Mouse (Mus musculus) lung, embryonic 14.5 days (tissue): ENCODE measurements around the gene Wfdc5. TPM values are rescaled to one million over a fixed set of nuclear protein-coding genes. Genes with fewer than 3 reads are reported as not detected.

Experiments used
- ATAC-seq: fragments of 200-750 bp; cut with Nextera tagmentation; 2 replicates; pipeline ENCODE4 v1.8.0; 2017; ENCODE audit warnings: mild to moderate bottlenecking, moderate TSS enrichment, moderate library complexity; ENCODE audit not compliant: insufficient read depth
- DNase-seq: peaks from one replicate; pipeline ENCODE4 v3.0.0-alpha.2; 2015
- H3K27ac ChIP-seq: fragments of 300-500 bp; sonication (generic); 2 replicates; pipeline ENCODE4 v1.5.1; 2014; ENCODE audit warnings: low read depth, mild to moderate bottlenecking, moderate library complexity
- H3K27me3 ChIP-seq: fragments of 300-500 bp; sonication (generic); 2 replicates; pipeline ENCODE4 v1.6.1; 2014; ENCODE audit warnings: low read length, control low read depth; ENCODE audit not compliant: insufficient read depth
- H3K36me3 ChIP-seq: fragments of 300-500 bp; sonication (generic); 2 replicates; pipeline ENCODE4 v1.6.1; 2014; ENCODE audit warnings: control low read depth; ENCODE audit not compliant: insufficient read depth
- H3K4me1 ChIP-seq: fragments of 300-500 bp; sonication (generic); 2 replicates; pipeline ENCODE4 v1.6.1; 2014; ENCODE audit warnings: antibody characterized with exemption, control low read depth; ENCODE audit not compliant: insufficient read depth
- H3K4me2 ChIP-seq: fragments of 300-500 bp; sonication (generic); 2 replicates; pipeline ENCODE4 v1.6.1; 2014; ENCODE audit warnings: mild to moderate bottlenecking
- H3K4me3 ChIP-seq: fragments of 300-500 bp; sonication (generic); 2 replicates; pipeline ENCODE4 v1.5.1; 2014; ENCODE audit warnings: low read depth, low read length
- H3K9ac ChIP-seq: fragments of 300-500 bp; sonication (generic); 2 replicates; pipeline ENCODE4 v1.6.1; 2014
- H3K9me3 ChIP-seq: fragments of 300-500 bp; sonication (generic); 2 replicates; pipeline ENCODE4 v1.6.1; 2016; ENCODE audit warnings: low read depth, low read length, control low read depth
- CTCF ChIP-seq: IDR thresholded peaks from 2 replicates; pipeline ENCODE4 v1.5.1; 2016; ENCODE audit warnings: antibody characterized with exemption, low read depth
- WGBS: fragments of 180-500 bp; shearing (Covaris S2); extraction: QIAGEN DNeasy Blood & Tissue Kit; methylation state at CpG from one replicate; pipeline ENCODE4 v1.1.7; 2014; 5-methylcytosine and 5-hydroxymethylcytosine counted together
- polyA plus RNA-seq: library from polyadenylated mRNA; unstranded; fragments of >200 nt; fragmentation: Nextera tagmentation; extraction: Ambion mirVana; gene quantifications from 2 replicates; pipeline ENCODE4 v1.2.1, GENCODE M21; 2014

Wfdc5 gene
- polyA plus RNA-seq, 1 experiment from 2014 or later = not detected

DNA sequence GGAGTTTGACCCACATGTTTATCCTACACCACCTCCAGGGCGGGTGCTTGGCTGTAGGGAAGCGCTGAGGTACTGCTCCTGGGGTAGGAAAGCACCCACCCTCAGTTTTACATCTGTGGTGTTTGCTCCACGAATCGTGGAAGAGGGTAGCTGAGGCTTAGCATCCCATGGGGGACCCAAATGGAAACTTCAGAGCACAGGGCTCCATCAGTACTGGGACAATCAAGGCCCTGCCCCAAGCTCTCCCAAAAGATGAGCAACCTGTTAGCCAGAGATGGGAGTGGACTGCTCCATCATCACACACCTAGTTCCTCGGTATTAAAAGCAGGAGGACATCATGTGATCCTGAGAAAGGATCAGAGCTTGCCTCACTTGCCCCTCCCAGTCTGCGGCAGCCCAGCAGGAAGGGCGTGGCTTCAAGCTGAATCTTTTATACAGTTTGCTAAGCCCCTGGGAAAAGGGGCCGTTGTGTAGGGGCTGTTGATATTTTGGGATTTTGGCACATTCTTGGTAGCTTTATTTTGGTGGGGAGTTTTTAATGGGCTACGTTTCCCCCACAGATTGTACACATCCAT, 1.7 kb upstream of the Wfdc5 start:
- Histone ChIP-seq H3K4me2 (no peak overlapping the region), H3K9ac (no peak overlapping the region), H3K36me3 (no peaks in the 10 kb centered on the region), H3K27me3 (no peaks in the 10 kb centered on the region), H3K4me3 (no peak overlapping the region), H3K4me1 (no peaks in the 10 kb centered on the region), H3K9me3 (no peaks in the 10 kb centered on the region), H3K27ac (no peak overlapping the region)
- DNase-seq (no peak), ATAC-seq (no peak)
- 37% methylated on average over 9 of the region's 9 CpGs for WGBS
- TF ChIP-seq CTCF = no peak

DNA sequence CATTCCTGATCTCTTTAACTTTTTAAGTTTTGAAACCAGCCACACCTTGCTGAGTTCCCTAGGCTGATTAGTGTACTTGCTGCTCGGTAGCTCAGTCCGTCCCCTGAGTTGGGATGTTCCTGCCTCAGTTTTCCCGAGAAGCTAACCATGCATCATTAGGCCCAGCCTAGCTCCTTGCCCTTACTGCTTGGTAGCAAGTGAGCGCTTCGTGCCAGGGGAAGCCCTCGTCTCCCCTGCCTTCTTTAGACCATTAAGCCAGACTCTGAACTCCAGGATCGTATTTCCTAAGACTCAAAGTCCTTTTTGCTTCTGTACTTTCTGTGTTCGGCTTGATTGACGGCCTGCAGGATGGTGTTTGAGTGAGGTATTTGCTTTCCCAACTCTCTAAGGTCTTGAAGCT, 798 bp upstream of the Wfdc5 start:
- no peak overlapping the region for H3K9ac ChIP-seq
- no peaks in the 10 kb centered on the region for H3K27me3 ChIP-seq
- H3K4me2 ChIP-seq = no peak overlapping the region
- no peak for TF ChIP-seq CTCF
- no peaks in the 10 kb centered on the region for H3K9me3 ChIP-seq
- DNase-seq (no peak), ATAC-seq (no peak)
- H3K36me3 ChIP-seq = no peaks in the 10 kb centered on the region
- WGBS = 57% methylated on average over 9 of the region's 9 CpGs
- H3K27ac ChIP-seq = no peak overlapping the region
- H3K4me1 ChIP-seq = no peaks in the 10 kb centered on the region
- no peak overlapping the region for H3K4me3 ChIP-seq

DNA sequence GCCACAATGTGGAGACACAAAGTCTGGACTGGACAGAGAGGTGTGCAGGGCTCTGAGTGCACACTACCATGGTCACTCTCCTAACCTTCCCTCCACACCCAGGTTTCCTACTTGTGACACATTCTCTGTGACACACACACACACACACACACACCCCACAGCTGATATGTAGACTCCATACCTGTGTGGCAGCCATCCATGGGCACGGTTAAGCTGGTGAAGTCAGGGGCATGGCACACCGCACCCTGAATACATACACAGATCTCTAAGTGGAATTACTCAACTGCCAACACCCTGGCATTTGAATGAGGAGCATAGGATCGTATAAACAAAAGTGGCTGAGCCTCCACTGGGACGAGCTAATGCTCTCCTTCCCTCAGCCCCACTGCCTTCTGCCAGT, 1.8 kb downstream of the Wfdc5 start:
- H3K36me3 ChIP-seq = no peaks in the 10 kb centered on the region
- H3K9ac ChIP-seq = no peak overlapping the region
- TF ChIP-seq CTCF = no peak
- WGBS = 64% methylated on average over 4 of the region's 4 CpGs
- ATAC-seq = no peak
- no peaks in the 10 kb centered on the region for H3K9me3 ChIP-seq
- H3K4me2 ChIP-seq = no peak overlapping the region
- no peak overlapping the region for H3K27ac ChIP-seq
- H3K4me1 ChIP-seq = no peaks in the 10 kb centered on the region
- no peak for DNase-seq
- H3K27me3 ChIP-seq = no peaks in the 10 kb centered on the region
- no peak overlapping the region for H3K4me3 ChIP-seq

DNA sequence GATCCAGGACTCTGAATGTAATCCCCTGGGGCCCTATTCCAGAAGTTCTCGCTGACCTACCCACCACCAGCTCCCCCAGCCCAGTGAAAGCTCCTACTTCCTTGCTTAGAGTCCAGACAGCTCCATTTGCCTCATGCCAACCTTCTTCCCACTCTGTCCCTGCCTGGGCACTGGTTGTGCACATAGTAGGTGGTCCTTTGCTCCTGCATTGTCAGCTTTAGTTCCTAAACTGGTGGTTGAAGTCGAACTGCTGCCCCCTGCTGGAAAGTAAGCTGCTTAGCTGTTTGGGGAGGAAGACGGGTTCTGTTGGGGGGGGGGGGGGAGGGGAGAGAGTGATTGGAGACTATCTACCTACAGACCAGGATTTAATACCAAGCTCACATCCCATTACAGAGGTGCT, 2.4 kb downstream of the Wfdc5 start:
- peak; percentile 57 for TF ChIP-seq CTCF
- 40% methylated on average over 3 of the region's 3 CpGs for WGBS
- H3K27me3 ChIP-seq = no peaks in the 10 kb centered on the region
- DNase-seq (peak; percentile 25), ATAC-seq (no peak)
- no peaks in the 10 kb centered on the region for H3K36me3 ChIP-seq
- H3K9me3 ChIP-seq = no peaks in the 10 kb centered on the region
- H3K4me2 ChIP-seq = no peak overlapping the region
- no peak overlapping the region for H3K4me3 ChIP-seq
- H3K9ac ChIP-seq = no peak overlapping the region
- H3K27ac ChIP-seq = no peak overlapping the region
- no peaks in the 10 kb centered on the region for H3K4me1 ChIP-seq

DNA sequence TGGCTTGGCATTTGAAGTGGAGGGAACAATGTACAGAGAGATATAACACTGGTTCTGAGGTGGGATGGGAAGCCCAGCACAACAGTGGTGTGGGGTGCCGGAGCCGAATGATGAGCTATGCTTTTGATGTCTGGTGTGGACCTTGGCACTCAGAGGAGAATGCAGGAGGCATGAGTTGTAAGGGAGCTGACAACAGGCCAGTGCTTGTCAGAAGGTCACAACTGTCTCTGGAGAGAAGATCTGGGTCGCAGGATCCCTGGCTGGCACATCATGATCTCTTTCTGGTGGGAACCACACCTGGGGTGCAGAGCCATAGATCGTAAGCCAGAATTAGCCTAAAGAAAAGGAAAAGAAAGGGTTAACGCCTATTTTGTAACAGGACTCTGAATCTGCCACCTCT, 4.7 kb downstream of the Wfdc5 start:
- H3K36me3 ChIP-seq = no peaks in the 10 kb centered on the region
- H3K4me3 ChIP-seq = no peak overlapping the region
- 82% methylated on average over 5 of the region's 5 CpGs for WGBS
- no peak overlapping the region for H3K4me2 ChIP-seq
- H3K27ac ChIP-seq = no peak overlapping the region
- H3K9ac ChIP-seq = no peak overlapping the region
- DNase-seq (no peak), ATAC-seq (no peak)
- 0 out of 2 replicates have a peak, but pooled peaks cover 3% of the 10 kb centered on the region for H3K27me3 ChIP-seq
- TF ChIP-seq CTCF = no peak
- no peaks in the 10 kb centered on the region for H3K9me3 ChIP-seq
- no peaks in the 10 kb centered on the region for H3K4me1 ChIP-seq

DNA sequence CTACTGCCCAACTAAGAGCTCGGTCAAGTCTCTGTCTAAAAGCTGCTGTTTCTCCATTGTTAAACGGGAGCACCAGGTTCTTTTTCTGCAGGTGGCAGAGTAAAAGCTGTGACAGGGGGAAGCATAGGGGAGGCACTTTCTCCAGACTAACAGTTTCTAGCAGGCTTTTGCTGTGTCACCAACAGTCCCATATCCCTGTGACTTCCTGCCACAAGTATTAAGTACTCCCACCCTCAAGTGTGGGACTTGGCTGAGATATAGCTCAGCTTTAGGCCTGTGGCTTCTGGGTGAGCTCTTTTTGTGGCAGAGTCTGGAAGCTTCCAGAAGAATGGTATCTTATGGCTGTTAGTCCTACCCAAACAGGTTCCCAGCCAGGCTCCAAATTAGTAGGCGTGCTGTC, 6.7 kb downstream of the Wfdc5 start:
- H3K27ac ChIP-seq = no peak overlapping the region
- H3K27me3 ChIP-seq = peaks cover 15% of the 10 kb centered on the region
- no peaks in the 10 kb centered on the region for H3K36me3 ChIP-seq
- WGBS = 74% methylated on average over 3 of the region's 3 CpGs
- ATAC-seq (no peak), DNase-seq (no peak)
- no peak overlapping the region for H3K4me2 ChIP-seq
- H3K9me3 ChIP-seq = no peaks in the 10 kb centered on the region
- no peak for TF ChIP-seq CTCF
- H3K4me3 ChIP-seq = no peak overlapping the region
- no peaks in the 10 kb centered on the region for H3K4me1 ChIP-seq
- H3K9ac ChIP-seq = no peak overlapping the region

DNA sequence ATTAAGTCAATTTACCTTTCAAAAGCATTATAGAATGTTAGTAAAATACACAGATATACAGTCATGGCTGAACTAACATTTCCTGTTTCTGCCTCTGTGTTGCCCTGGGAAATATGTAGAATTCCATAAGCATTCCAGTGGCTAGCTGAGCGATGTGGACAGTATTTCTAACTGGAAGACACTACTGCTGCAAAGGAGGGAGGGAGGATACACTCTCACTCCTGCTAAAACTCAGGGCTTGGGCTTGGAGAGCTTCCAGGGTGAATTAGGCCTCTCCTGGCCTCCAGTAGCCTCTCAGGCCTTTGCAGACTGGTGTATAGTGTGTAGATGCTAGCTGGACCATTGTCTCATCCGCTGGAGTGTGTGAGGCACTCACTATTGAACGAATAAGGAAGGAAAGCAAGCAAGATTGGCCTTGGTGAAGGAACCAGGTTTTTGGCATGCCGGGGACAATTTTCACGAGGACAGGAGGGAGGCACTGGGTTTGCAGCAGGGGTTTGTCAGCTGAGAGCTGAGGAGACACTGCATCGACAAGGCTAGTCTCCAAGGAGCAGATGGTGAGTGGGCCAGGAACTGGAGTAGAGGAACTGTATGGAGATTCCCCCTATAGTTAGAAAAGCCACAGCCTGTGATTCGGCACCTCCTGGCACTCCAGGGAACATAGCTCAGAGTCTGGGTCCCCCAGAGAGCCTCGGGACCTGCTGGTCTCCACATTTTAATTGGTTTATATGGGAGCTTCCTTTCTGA, 7.7 kb downstream of the Wfdc5 start:
- Histone ChIP-seq H3K36me3 (no peaks in the 10 kb centered on the region), H3K4me3 (no peak overlapping the region), H3K9me3 (no peaks in the 10 kb centered on the region), H3K27ac (no peak overlapping the region), H3K4me1 (no peaks in the 10 kb centered on the region), H3K27me3 (peaks cover 25% of the 10 kb centered on the region), H3K9ac (no peak overlapping the region; the same call in 1 of the 2 replicates), H3K4me2 (no peak overlapping the region)
- no peak for TF ChIP-seq CTCF
- no peak for ATAC-seq
- WGBS = 62% methylated on average over 8 of the region's 8 CpGs
- peak; percentile 17 for DNase-seq
